Mouse (Mus musculus) liver, embryonic 14.5 days (tissue): ENCODE measurements around the gene Atf4.

Experiments
- CTCF ChIP-seq: IDR thresholded peaks from 2 replicates; pipeline ENCODE4 v1.5.1; 2016; ENCODE audit warnings: antibody characterized with exemption, low read depth, control low read depth
- EP300 ChIP-seq: IDR thresholded peaks from 2 replicates; pipeline ENCODE4 v1.6.1; 2016; ENCODE audit warnings: antibody characterized with exemption, low read depth

DNA sequence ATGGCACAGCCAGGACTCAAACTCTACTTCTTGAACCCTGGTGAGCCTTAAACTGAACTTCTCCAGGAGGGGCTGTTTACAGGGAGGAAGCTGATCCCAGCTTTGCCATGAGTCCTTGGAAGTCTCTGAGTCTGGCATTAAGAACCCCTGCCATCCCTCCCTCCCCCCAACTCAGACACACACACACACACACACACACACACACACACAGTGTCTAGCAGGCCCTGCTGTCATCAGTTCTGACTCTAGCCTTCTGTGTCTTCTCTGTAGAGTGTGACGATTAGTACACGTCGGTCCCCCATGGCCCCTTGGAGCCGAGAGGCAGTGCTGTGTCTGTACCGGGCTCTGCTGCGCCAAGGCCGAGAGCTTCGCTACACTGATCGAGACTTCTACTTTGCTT is 19.4 kb upstream of the Atf4 start, which contains the start of gene AC140267.1:
- TF ChIP-seq CTCF: no peak
- no peak for TF ChIP-seq EP300
